Mouse (Mus musculus) stomach, postnatal 0 days (tissue): ENCODE results near the gene Rnf24. TPM values are rescaled to one million over a fixed set of nuclear protein-coding genes. Genes with fewer than 3 reads are reported as not detected.
"Not testable (repeated sequence)": the region's sequence is repeated elsewhere in the genome, so short reads cannot be mapped to it uniquely, and the experiment has no call there.

ENCODE experiments used
- ATAC-seq: fragments of 200-750 bp; cut with Nextera tagmentation; 2 replicates; pipeline ENCODE4 v1.8.0; 2017; ENCODE audit not compliant: low FRiP score, low TSS enrichment
- DNase-seq: peaks from one replicate; pipeline ENCODE4 v3.0.0-alpha.2; 2016; ENCODE audit warnings: low spot score
- H3K27ac ChIP-seq: fragments of 300-500 bp; sonication (generic); replicated peaks from 2 replicates; pipeline ENCODE4 v1.5.1; 2014; ENCODE audit warnings: mild to moderate bottlenecking, control low read depth
- H3K27me3 ChIP-seq: fragments of 300-500 bp; sonication (generic); 2 replicates; pipeline ENCODE4 v1.6.1; 2014; ENCODE audit warnings: low read length; ENCODE audit not compliant: control insufficient read depth, insufficient read depth
- H3K36me3 ChIP-seq: fragments of 300-500 bp; sonication (generic); 2 replicates; pipeline ENCODE4 v1.6.1; 2014; ENCODE audit warnings: low read length, mixed read lengths; ENCODE audit not compliant: control insufficient read depth, insufficient read depth
- H3K4me1 ChIP-seq: fragments of 300-500 bp; sonication (generic); replicated peaks from 2 replicates; pipeline ENCODE4 v1.6.1; 2014; ENCODE audit warnings: antibody characterized with exemption; ENCODE audit not compliant: control insufficient read depth, insufficient read depth
- H3K4me2 ChIP-seq: fragments of 300-500 bp; sonication (generic); replicated peaks from 2 replicates; pipeline ENCODE4 v1.6.1; 2014; ENCODE audit warnings: low read depth, mild to moderate bottlenecking, control low read depth, moderate library complexity
- H3K4me3 ChIP-seq: fragments of 300-500 bp; sonication (generic); 2 replicates; pipeline ENCODE4 v1.5.1; 2014; ENCODE audit warnings: low read depth, low read length, control low read depth
- H3K9ac ChIP-seq: fragments of 300-500 bp; sonication (generic); 2 replicates; pipeline ENCODE4 v1.6.1; 2014; ENCODE audit warnings: mild to moderate bottlenecking, low read length, control low read depth, mixed read lengths
- H3K9me3 ChIP-seq: fragments of 300-500 bp; sonication (generic); 2 replicates; pipeline ENCODE4 v1.6.1; 2016; ENCODE audit warnings: low read length; ENCODE audit not compliant: control insufficient read depth
- CTCF ChIP-seq: IDR thresholded peaks from 2 replicates; pipeline ENCODE4 v1.5.1; 2016; ENCODE audit warnings: antibody characterized with exemption, low read depth, mild to moderate bottlenecking, moderate library complexity
- EP300 ChIP-seq: optimal IDR thresholded peaks from 2 replicates; pipeline ENCODE3; 2016; ENCODE audit warnings: antibody characterized with exemption
- WGBS: fragments of 180-500 bp; shearing (Covaris S2); extraction: QIAGEN DNeasy Blood & Tissue Kit; methylation state at CpG from one replicate; pipeline ENCODE4 v1.1.7; 2014; 5-methylcytosine and 5-hydroxymethylcytosine counted together
- polyA plus RNA-seq: library from polyadenylated mRNA; unstranded; fragments of >200 nt; fragmentation: Nextera tagmentation; extraction: Ambion mirVana; gene quantifications from 2 replicates; pipeline ENCODE4 v1.2.1, GENCODE M21; 2015

Gene Rnf24
- polyA plus RNA-seq, 1 experiment from 2014 or later: 1.3 TPM

- no peak overlapping the region for H3K9ac ChIP-seq
- 0 out of 2 replicates have a peak, but pooled peaks cover 3% of the 10 kb centered on the region for H3K36me3 ChIP-seq
- H3K27me3 ChIP-seq: no peaks in the 10 kb centered on the region
- no peaks in the 10 kb centered on the region for H3K9me3 ChIP-seq
- DNase-seq (no peak), ATAC-seq (no peak)
- no peak overlapping the region for H3K4me2 ChIP-seq
- H3K4me1 ChIP-seq: no peaks in the 10 kb centered on the region
- H3K4me3 ChIP-seq: no peak overlapping the region
- no peak for TF ChIP-seq EP300
- TF ChIP-seq CTCF: no peak
- H3K27ac ChIP-seq: no peak overlapping the region
- WGBS: 88% methylated on average over 2 of the region's 2 CpGs
These were observed 36.5 kb downstream of the Rnf24 start for GRCm38 (mm10) chr2:131316167-131316566.

- WGBS: 56% methylated on average over 6 of the region's 6 CpGs
- TF ChIP-seq EP300: no peak
- TF ChIP-seq CTCF: no peak
These were observed 43.4 kb downstream of the Rnf24 start for GRCm38 (mm10) chr2:131309296-131309695.

GRCm38 (mm10) chr2:131307822-131308221, 44.9 kb downstream of the Rnf24 start:
- Histone ChIP-seq H3K27me3 (no peaks in the 10 kb centered on the region), H3K27ac (no peak overlapping the region), H3K36me3 (0 out of 2 replicates have a peak, but pooled peaks cover 6% of the 10 kb centered on the region), H3K4me3 (no peak overlapping the region), H3K4me2 (no peak overlapping the region), H3K4me1 (no peaks in the 10 kb centered on the region), H3K9me3 (no peaks in the 10 kb centered on the region), H3K9ac (no peak overlapping the region)
- WGBS: 86% methylated on average over 2 of the region's 2 CpGs
- TF ChIP-seq EP300: no peak
- TF ChIP-seq CTCF: no peak
- ATAC-seq (no peak), DNase-seq (no peak)

More at GRCm38 (mm10) chr2:131309296-131309695, 43.4 kb downstream of the Rnf24 start:
- Histone ChIP-seq H3K4me2 (no peak overlapping the region), H3K27me3 (no peaks in the 10 kb centered on the region), H3K27ac (no peak overlapping the region), H3K9me3 (no peaks in the 10 kb centered on the region), H3K4me1 (no peaks in the 10 kb centered on the region), H3K9ac (no peak overlapping the region), H3K4me3 (no peak overlapping the region), H3K36me3 (0 out of 2 replicates have a peak, but pooled peaks cover 3% of the 10 kb centered on the region)
- no peak for ATAC-seq
- no peak for DNase-seq

- no peak overlapping the region for H3K4me3 ChIP-seq
- H3K36me3 ChIP-seq: 0 out of 2 replicates have a peak, but pooled peaks cover 6% of the 10 kb centered on the region
- no peak overlapping the region for H3K27ac ChIP-seq
- DNase-seq: no peak
- H3K4me2 ChIP-seq: no peak overlapping the region
- H3K9me3 ChIP-seq: no peaks in the 10 kb centered on the region
- no peaks in the 10 kb centered on the region for H3K27me3 ChIP-seq
- ATAC-seq: no peak
- no peaks in the 10 kb centered on the region for H3K4me1 ChIP-seq
- no peak overlapping the region for H3K9ac ChIP-seq
- TF ChIP-seq EP300 (no peak), CTCF (no peak)
- WGBS: 87% methylated on average over 5 of the region's 5 CpGs
These were observed 45.3 kb downstream of the Rnf24 start for GRCm38 (mm10) chr2:131307391-131307790.

GRCm38 (mm10) chr2:131305226-131305625, 47.5 kb downstream of the Rnf24 start:
- H3K9ac ChIP-seq, H3K4me3 ChIP-seq, H3K4me2 ChIP-seq, H3K27me3 ChIP-seq, H3K36me3 ChIP-seq, H3K27ac ChIP-seq, H3K9me3 ChIP-seq, ATAC-seq, H3K4me1 ChIP-seq, DNase-seq: not testable (repeated sequence)
- WGBS: 91% methylated on average over 1 of the region's 1 CpGs

- no peak overlapping the region for H3K27ac ChIP-seq
- no peaks in the 10 kb centered on the region for H3K9me3 ChIP-seq
- DNase-seq (no peak), ATAC-seq (no peak)
- H3K4me3 ChIP-seq: no peak overlapping the region
- 65% methylated on average over 9 of the region's 9 CpGs for WGBS
- TF ChIP-seq CTCF (no peak), EP300 (no peak)
- no peak overlapping the region for H3K9ac ChIP-seq
- 0 out of 2 replicates have a peak, but pooled peaks cover 3% of the 10 kb centered on the region for H3K36me3 ChIP-seq
- H3K4me2 ChIP-seq: no peak overlapping the region
- no peaks in the 10 kb centered on the region for H3K4me1 ChIP-seq
- H3K27me3 ChIP-seq: no peaks in the 10 kb centered on the region
These were observed 48.2 kb downstream of the Rnf24 start for GRCm38 (mm10) chr2:131304497-131304896.
